Mouse (Mus musculus) neutrophil, adult 65 days (primary cell): ENCODE measurements around the gene Tas2r110. TPM values are rescaled to one million over a fixed set of nuclear protein-coding genes. Genes with fewer than 3 reads are reported as not detected.

Experiments used
- total RNA-seq: library from RNA; stranded (reverse); gene quantifications from 2 replicates; pipeline ENCODE4 v1.2.4, GENCODE M21; 2023

Tas2r110 gene
- total RNA-seq: not detected in 2 replicates

DNA sequence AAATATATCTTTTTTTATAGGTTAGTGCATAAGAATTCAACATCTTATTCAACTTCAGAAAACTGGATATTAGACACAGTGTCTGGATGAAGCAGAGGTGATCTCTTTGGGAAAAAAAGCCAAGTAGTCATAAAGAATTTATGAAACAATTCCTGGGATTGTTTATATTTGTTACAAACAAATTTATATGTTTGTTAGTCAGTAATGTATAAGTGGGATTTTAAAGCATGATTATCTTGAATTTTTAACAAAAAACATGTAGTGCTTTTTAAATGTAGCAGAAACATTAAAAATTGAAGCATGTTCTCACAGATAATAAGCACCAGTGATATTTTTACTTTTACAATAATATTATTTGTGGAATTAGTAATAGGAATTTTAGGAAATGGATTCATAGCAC is at the start of gene Tas2r110:
Gene Tas2r110, plus strand, starts transcription at position 301 of the 400 bp plus-strand sequence.

DNA sequence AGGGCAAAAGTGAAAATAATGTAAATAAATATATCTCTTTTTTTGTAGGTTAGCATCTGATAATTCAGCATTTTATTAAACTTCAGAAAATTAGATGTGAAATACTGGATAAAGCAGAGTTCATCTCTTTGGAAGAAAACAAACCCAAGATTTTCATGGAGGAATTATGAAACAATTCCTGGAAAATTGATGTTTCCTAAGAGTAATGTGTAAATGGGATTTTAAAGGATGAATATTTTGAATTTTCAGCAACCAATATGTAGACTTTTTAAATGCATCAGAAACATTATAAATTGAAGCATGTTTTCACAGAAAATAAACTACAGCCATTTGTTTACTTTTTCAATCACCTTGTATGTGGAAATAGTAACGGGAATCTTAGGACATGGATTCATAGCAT is 21.0 kb upstream of the Tas2r110 start, which contains the start of gene Tas2r123:
Gene Tas2r123, plus strand, starts transcription at position 301 of the 400 bp plus-strand sequence.

DNA sequence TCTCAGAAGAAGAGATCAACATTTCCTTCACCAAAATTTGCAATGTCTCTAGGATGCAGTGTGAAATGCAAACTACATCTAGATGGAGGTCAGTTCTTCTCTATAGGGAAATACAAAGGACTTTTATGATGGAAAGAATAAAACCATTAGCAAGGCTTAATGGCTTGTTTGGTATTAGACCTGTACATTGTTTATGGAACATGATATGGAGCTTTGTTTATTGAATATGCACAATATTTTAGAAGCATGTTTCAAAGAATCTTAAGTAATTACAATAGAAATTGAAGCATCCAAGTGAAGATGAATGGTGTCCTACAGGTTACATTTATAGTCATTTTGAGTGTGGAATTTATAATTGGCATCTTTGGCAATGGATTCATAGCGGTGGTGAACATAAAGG is 12.7 kb upstream of the Tas2r110 start, which contains the start of gene Tas2r116:
Gene Tas2r116, plus strand, starts transcription at position 301 of the 400 bp plus-strand sequence.

DNA sequence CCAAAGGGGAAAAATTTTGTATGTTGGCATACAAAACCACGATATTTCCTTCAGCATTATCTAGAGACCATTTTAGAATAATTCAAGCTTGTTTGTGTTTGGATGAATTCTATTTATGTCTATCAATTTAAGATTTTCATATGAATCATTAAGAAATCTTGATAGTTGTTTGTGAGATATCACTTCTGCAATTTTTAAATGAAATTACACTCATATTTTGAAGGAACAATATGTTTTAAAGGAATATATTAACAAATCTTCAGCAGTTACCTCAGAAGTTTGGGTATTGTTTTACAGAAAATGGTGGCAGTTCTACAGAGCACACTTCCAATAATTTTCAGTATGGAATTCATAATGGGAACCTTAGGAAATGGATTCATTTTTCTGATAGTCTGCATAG is 24.9 kb downstream of the Tas2r110 start, which contains the start of gene Tas2r113:
Gene Tas2r113, plus strand, starts transcription at position 301 of the 400 bp plus-strand sequence.

DNA sequence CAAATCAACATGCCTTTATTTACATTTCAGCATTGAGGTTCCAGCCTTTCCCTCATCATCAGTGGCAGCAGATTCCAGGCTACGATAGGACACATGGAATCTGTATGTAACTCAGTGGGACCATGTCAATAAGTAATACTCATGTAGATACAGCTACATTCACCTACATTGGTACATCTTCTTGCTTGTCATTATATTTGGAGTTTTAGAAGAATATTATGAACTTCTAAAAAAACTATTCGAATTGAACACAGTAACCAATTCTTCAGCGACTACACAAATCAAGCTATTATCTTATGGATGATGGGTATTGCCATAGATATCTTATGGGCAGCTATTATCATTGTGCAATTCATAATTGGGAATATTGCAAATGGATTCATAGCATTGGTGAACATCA is 41.5 kb downstream of the Tas2r110 start, which contains the start of gene Tas2r125:
Gene Tas2r125, plus strand, starts transcription at position 301 of the 400 bp plus-strand sequence.

Other genes with a start within 250 kb of the Tas2r110 start
- not detected in 2 replicates for gene A630073D07Rik, start 216.5 kb upstream of the Tas2r110 start, total RNA-seq
- gene Tas2r120, start 211.1 kb upstream of the Tas2r110 start, total RNA-seq: not detected in 2 replicates
- not detected in 2 replicates for gene Tas2r121, start 167.0 kb upstream of the Tas2r110 start, total RNA-seq
- not detected in 2 replicates for gene Tas2r122, start 156.1 kb upstream of the Tas2r110 start, total RNA-seq
- gene Tas2r115, start 130.0 kb upstream of the Tas2r110 start, total RNA-seq: not detected in 2 replicates
- gene Tas2r124, start 113.3 kb upstream of the Tas2r110 start, total RNA-seq: not detected in 2 replicates
- not detected in 2 replicates for gene Tas2r102, start 105.9 kb upstream of the Tas2r110 start, total RNA-seq
- not detected in 2 replicates for gene Tas2r136, start 89.8 kb upstream of the Tas2r110 start, total RNA-seq
- gene Tas2r117, start 65.2 kb upstream of the Tas2r110 start, total RNA-seq: not detected in 2 replicates
- gene Tas2r123, start 20.9 kb upstream of the Tas2r110 start, total RNA-seq: not detected in 2 replicates
- not detected in 2 replicates for gene Tas2r116, start 12.6 kb upstream of the Tas2r110 start, total RNA-seq
- gene Tas2r113, start 25.0 kb downstream of the Tas2r110 start, total RNA-seq: not detected in 2 replicates
- not detected in 2 replicates for gene Tas2r125, start 41.6 kb downstream of the Tas2r110 start, total RNA-seq
- gene Tas2r129, start 83.1 kb downstream of the Tas2r110 start, total RNA-seq: not detected in 2 replicates
- gene Tas2r131, start 89.9 kb downstream of the Tas2r110 start, total RNA-seq: not detected in 2 replicates
- gene Tas2r109, start 113.0 kb downstream of the Tas2r110 start, total RNA-seq: not detected in 2 replicates
- gene Tas2r103, start 169.1 kb downstream of the Tas2r110 start, total RNA-seq: not detected in 2 replicates
- not detected in 2 replicates for gene Tas2r140, start 187.8 kb downstream of the Tas2r110 start, total RNA-seq
- gene Smim10l1, start 236.9 kb downstream of the Tas2r110 start, total RNA-seq: 4.7 and 5.4 TPM in 2 replicates